Mouse (Mus musculus) embryonic facial prominence, embryonic 10.5 days (tissue): ENCODE measurements around the gene Isl1. TPM values are rescaled to one million over a fixed set of nuclear protein-coding genes. Genes with fewer than 3 reads are reported as not detected.
A peak's percentile ranks its signal among the peaks of the same experiment; 100 is the strongest.

ENCODE experiments used
- DNase-seq: peaks from one replicate; pipeline ENCODE4 v3.0.0-alpha.2; 2017; ENCODE audit warnings: low spot score
- H3K27ac ChIP-seq: fragments of 300-500 bp; sonication (generic); replicated peaks from 2 replicates; pipeline ENCODE4 v1.5.1; 2016; ENCODE audit warnings: mild to moderate bottlenecking
- H3K27me3 ChIP-seq: fragments of 300-500 bp; sonication (generic); replicated peaks from 2 replicates; pipeline ENCODE4 v1.6.1; 2016; ENCODE audit warnings: low read depth, mild to moderate bottlenecking; ENCODE audit not compliant: poor library complexity, severe bottlenecking
- H3K36me3 ChIP-seq: fragments of 300-500 bp; sonication (generic); replicated peaks from 2 replicates; pipeline ENCODE4 v1.6.1; 2016; ENCODE audit warnings: mild to moderate bottlenecking, moderate library complexity
- H3K4me1 ChIP-seq: fragments of 300-500 bp; sonication (generic); 2 replicates; pipeline ENCODE4 v1.6.1; 2016
- H3K4me3 ChIP-seq: fragments of 300-500 bp; sonication (generic); 2 replicates; pipeline ENCODE4 v1.5.1; 2016; ENCODE audit warnings: mild to moderate bottlenecking, moderate library complexity
- H3K9me3 ChIP-seq: fragments of 300-500 bp; sonication (generic); 2 replicates; pipeline ENCODE4 v1.6.1; 2016; ENCODE audit warnings: mild to moderate bottlenecking
- WGBS: fragments of 180-500 bp; shearing (Covaris S2); methylation state at CpG from one replicate; pipeline ENCODE4 v1.1.7; 2016; 5-methylcytosine and 5-hydroxymethylcytosine counted together
- polyA plus RNA-seq: library from polyadenylated mRNA; unstranded; fragments of >200 nt; fragmentation: Nextera tagmentation; extraction: Ambion mirVana; gene quantifications from 2 replicates; pipeline ENCODE4 v1.2.1, GENCODE M21; 2016

Isl1 gene
- polyA plus RNA-seq, result 49.5 and 58.7 TPM in 2 replicates

GRCm38 (mm10) chr13:116309584-116310462, at the start of gene Isl1:
TSS of gene Isl1 (minus strand) at chr13:116309689.
- Histone ChIP-seq H3K4me1 (peaks cover 36% of the 10 kb centered on the region), H3K27me3 (peaks cover 96% of the 10 kb centered on the region), H3K9me3 (no peaks in the 10 kb centered on the region), H3K36me3 (no peaks in the 10 kb centered on the region), H3K4me3 (peak within 1 kb of the TSS; percentile 68), H3K27ac (peak within 1 kb of the TSS; percentile 85)
- DNase-seq, result peak; percentile 92
- WGBS, result under 1% methylated on average over 82 of the region's 82 CpGs

DNA sequence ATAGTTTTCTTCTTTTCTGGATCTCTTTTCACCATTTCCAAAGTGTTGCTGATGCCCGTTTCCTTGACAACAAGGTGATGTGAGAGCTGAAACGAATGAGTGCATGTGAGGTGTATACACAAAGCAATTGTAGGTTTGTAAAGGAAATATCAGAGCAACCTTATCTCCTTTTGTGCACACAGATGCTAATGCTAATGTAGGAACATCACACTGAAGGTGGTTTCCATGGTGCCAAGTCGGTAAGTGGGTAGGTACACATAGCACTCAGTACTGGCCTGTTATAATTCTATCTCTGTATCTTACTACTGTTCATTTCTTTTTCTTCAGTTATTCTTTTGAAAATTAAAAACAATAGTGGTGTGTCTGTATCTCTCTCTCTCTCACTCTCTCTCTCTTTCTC, 26.3 kb upstream of the Isl1 start:
- H3K4me3 ChIP-seq, result no peak overlapping the region
- H3K4me1 ChIP-seq, result no peaks in the 10 kb centered on the region
- WGBS, result 87% methylated on average over 3 of the region's 3 CpGs
- no peaks in the 10 kb centered on the region for H3K36me3 ChIP-seq
- no peaks in the 10 kb centered on the region for H3K27me3 ChIP-seq
- H3K27ac ChIP-seq, result no peak overlapping the region
- H3K9me3 ChIP-seq, result no peaks in the 10 kb centered on the region
- DNase-seq, result no peak

GRCm38 (mm10) chr13:116313636-116314530, 4.4 kb upstream of the Isl1 start:
- Histone ChIP-seq H3K27me3 (peaks cover 87% of the 10 kb centered on the region), H3K36me3 (no peaks in the 10 kb centered on the region), H3K4me3 (peak overlapping the region; percentile 41)

GRCm38 (mm10) chr13:116311871-116312720, 2.6 kb upstream of the Isl1 start:
- peak; percentile 9 for DNase-seq
- Histone ChIP-seq H3K4me1 (peaks cover 27% of the 10 kb centered on the region), H3K9me3 (no peaks in the 10 kb centered on the region), H3K4me3 (peak overlapping the region; percentile 68), H3K36me3 (no peaks in the 10 kb centered on the region), H3K27ac (no peak overlapping the region; the same call in 1 of the 2 replicates), H3K27me3 (peaks cover 96% of the 10 kb centered on the region)
- WGBS, result 2% methylated on average over 13 of the region's 13 CpGs

More at GRCm38 (mm10) chr13:116313636-116314530, 4.4 kb upstream of the Isl1 start:
- peaks cover 25% of the 10 kb centered on the region for H3K4me1 ChIP-seq
- H3K27ac ChIP-seq, result peak overlapping the region; percentile 35; the same call in 1 of the 2 replicates
- DNase-seq, result peak; percentile 72
- H3K9me3 ChIP-seq, result no peaks in the 10 kb centered on the region
- under 1% methylated on average over 28 of the region's 28 CpGs for WGBS

GRCm38 (mm10) chr13:116311011-116311410, 1.5 kb upstream of the Isl1 start:
- 8% methylated on average over 4 of the region's 4 CpGs for WGBS
- Histone ChIP-seq H3K27me3 (peaks cover 96% of the 10 kb centered on the region), H3K4me1 (peaks cover 27% of the 10 kb centered on the region), H3K9me3 (no peaks in the 10 kb centered on the region), H3K4me3 (peak overlapping the region; percentile 68), H3K36me3 (no peaks in the 10 kb centered on the region), H3K27ac (peak overlapping the region; percentile 85; the same call in 1 of the 2 replicates)
- peak; percentile 14 for DNase-seq

- peaks cover 30% of the 10 kb centered on the region for H3K4me1 ChIP-seq
- peaks cover 96% of the 10 kb centered on the region for H3K27me3 ChIP-seq
- H3K36me3 ChIP-seq, result no peaks in the 10 kb centered on the region
- H3K9me3 ChIP-seq, result no peaks in the 10 kb centered on the region
- peak overlapping the region; percentile 85 for H3K27ac ChIP-seq
- under 1% methylated on average over 9 of the region's 9 CpGs for WGBS
- DNase-seq, result peak; percentile 36
- peak overlapping the region; percentile 68 for H3K4me3 ChIP-seq
Measured at GRCm38 (mm10) chr13:116310463-116310765, 925 bp upstream of the Isl1 start.

- Histone ChIP-seq H3K9me3 (no peaks in the 10 kb centered on the region), H3K4me1 (peaks cover 38% of the 10 kb centered on the region), H3K27me3 (peaks cover 96% of the 10 kb centered on the region), H3K27ac (peak overlapping the region; percentile 85), H3K36me3 (no peaks in the 10 kb centered on the region), H3K4me3 (peak overlapping the region; percentile 68)
- WGBS, result under 1% methylated on average over 18 of the region's 18 CpGs
- peak; percentile 54 for DNase-seq
Measured at GRCm38 (mm10) chr13:116308933-116309583, 431 bp downstream of the Isl1 start.

- peak overlapping the region; percentile 68 for H3K4me3 ChIP-seq
Measured at GRCm38 (mm10) chr13:116308121-116308932, 1.2 kb downstream of the Isl1 start.

GRCm38 (mm10) chr13:116306591-116306990, 2.9 kb downstream of the Isl1 start:
- peak; percentile 13 for DNase-seq
- Histone ChIP-seq H3K4me1 (peaks cover 48% of the 10 kb centered on the region), H3K36me3 (peaks cover 5% of the 10 kb centered on the region; the same call in 1 of the 2 replicates), H3K9me3 (no peaks in the 10 kb centered on the region), H3K4me3 (peak overlapping the region; percentile 68), H3K27ac (peak overlapping the region; percentile 24), H3K27me3 (peaks cover 96% of the 10 kb centered on the region)
- 3% methylated on average over 6 of the region's 6 CpGs for WGBS

More at GRCm38 (mm10) chr13:116308121-116308932, 1.2 kb downstream of the Isl1 start:
- peak; percentile 14 for DNase-seq
- peak overlapping the region; percentile 85; the same call in 1 of the 2 replicates for H3K27ac ChIP-seq
- H3K9me3 ChIP-seq, result no peaks in the 10 kb centered on the region
- no peaks in the 10 kb centered on the region for H3K36me3 ChIP-seq
- 1% methylated on average over 20 of the region's 20 CpGs for WGBS
- peaks cover 96% of the 10 kb centered on the region for H3K27me3 ChIP-seq
- peaks cover 39% of the 10 kb centered on the region for H3K4me1 ChIP-seq

DNA sequence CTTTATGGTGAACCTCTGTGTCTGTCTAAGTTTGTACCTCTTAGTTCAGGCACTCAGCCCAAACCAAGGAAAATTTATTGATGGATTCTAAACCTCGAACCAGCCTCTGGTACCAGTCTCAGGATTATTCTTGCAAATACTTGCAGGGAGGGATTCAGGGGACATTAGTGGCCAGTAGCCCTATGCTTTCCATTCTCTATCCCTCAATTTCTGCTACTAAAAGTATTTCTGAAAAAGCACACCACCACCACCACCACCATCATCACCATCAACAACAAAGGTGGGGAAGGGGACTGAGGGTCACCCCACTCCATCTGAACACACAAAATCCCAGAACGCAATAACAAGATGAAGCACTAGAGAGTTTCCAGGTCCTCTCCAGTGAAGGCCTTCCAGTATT, 3.8 kb downstream of the Isl1 start:
- peaks cover 96% of the 10 kb centered on the region for H3K27me3 ChIP-seq

More for the DNA sequence above, 3.8 kb downstream of the Isl1 start:
- Histone ChIP-seq H3K36me3 (peaks cover 5% of the 10 kb centered on the region; the same call in 1 of the 2 replicates), H3K4me3 (peak overlapping the region; percentile 68), H3K9me3 (no peaks in the 10 kb centered on the region), H3K27ac (no peak overlapping the region), H3K4me1 (peaks cover 48% of the 10 kb centered on the region)
- DNase-seq, result no peak
- 5% methylated on average over 2 of the region's 2 CpGs for WGBS
